Mouse (Mus musculus): Measurements from ENCODE around the gene Polk. TPM values are rescaled to one million over a fixed set of nuclear protein-coding genes. Genes with fewer than 3 reads are reported as not detected.

The Polk gene
- polyA plus RNA-seq, 2 experiments = 9.6 to 9.8 TPM

GRCm38 (mm10) chr13:96579104-96579503, 36.7 kb upstream of the Polk start:
- TF ChIP-seq POLR2A (IDR thresholded peaks at IDR 0.05; ENCODE audit: borderline replicate concordance, extremely low read depth, insufficient read depth, insufficient read length) = no peak
- Histone ChIP-seq H3K27ac (replicated peaks; ENCODE audit: low read depth, low read length) (no peak overlapping the region), H3K9me3 (ENCODE audit: control insufficient read depth, low read length) (no peaks in the 10 kb centered on the region), H3K4me3 (replicated peaks; ENCODE audit: low read length) (no peak overlapping the region), H3K4me1 (ENCODE audit: control insufficient read depth, insufficient read depth, low read length) (peaks cover 3% of the 10 kb centered on the region; the same call in 1 of the 2 replicates), H3K4me2 (replicated peaks; ENCODE audit: low read depth, low read length, severe bottlenecking) (no peak overlapping the region), H3K27me3 (ENCODE audit: control insufficient read depth, insufficient read depth, low read length) (no peaks in the 10 kb centered on the region), H3K9ac (ENCODE audit: low read depth, low read length, severe bottlenecking) (no peak overlapping the region), H3K36me3 (ENCODE audit: control insufficient read depth, insufficient read depth, low read length) (no peaks in the 10 kb centered on the region)
- DNase-seq (ENCODE audit: low spot score) (no peak), ATAC-seq (ENCODE audit: low FRiP score, low read depth) (no peak)
- WGBS = 82% methylated on average over 2 of the region's 2 CpGs

- WGBS = 83% methylated on average over 2 of the region's 2 CpGs
- Histone ChIP-seq H3K27me3 (ENCODE audit: control insufficient read depth, insufficient read depth, low read length) (no peaks in the 10 kb centered on the region), H3K9ac (ENCODE audit: low read depth, low read length, severe bottlenecking) (no peak overlapping the region), H3K27ac (replicated peaks; ENCODE audit: low read depth, low read length) (no peak overlapping the region), H3K9me3 (ENCODE audit: control insufficient read depth, low read length) (no peaks in the 10 kb centered on the region), H3K4me2 (replicated peaks; ENCODE audit: low read depth, low read length, severe bottlenecking) (no peak overlapping the region), H3K4me1 (ENCODE audit: control insufficient read depth, insufficient read depth, low read length) (0 out of 2 replicates have a peak, but pooled peaks cover 2% of the 10 kb centered on the region), H3K36me3 (ENCODE audit: control insufficient read depth, insufficient read depth, low read length) (peaks cover 4% of the 10 kb centered on the region; the same call in 1 of the 2 replicates), H3K4me3 (replicated peaks; ENCODE audit: low read length) (no peak overlapping the region)
- ATAC-seq (ENCODE audit: low FRiP score, low read depth) = no peak
- TF ChIP-seq POLR2A (IDR thresholded peaks at IDR 0.05; ENCODE audit: borderline replicate concordance, extremely low read depth, insufficient read depth, insufficient read length) = no peak
- peak; percentile 40 for DNase-seq (ENCODE audit: low spot score)
Observed at GRCm38 (mm10) chr13:96574170-96574569, 31.8 kb upstream of the Polk start.

GRCm38 (mm10) chr13:96571016-96571361, 28.6 kb upstream of the Polk start:
- H3K36me3 ChIP-seq (ENCODE audit: control insufficient read depth, insufficient read depth, low read length) = peaks cover 4% of the 10 kb centered on the region; the same call in 1 of the 2 replicates
- no peak for ATAC-seq (ENCODE audit: low FRiP score, low read depth)
- no peak overlapping the region for H3K4me2 ChIP-seq (replicated peaks; ENCODE audit: low read depth, low read length, severe bottlenecking)
- WGBS = 61% methylated on average over 6 of the region's 6 CpGs
- no peak overlapping the region for H3K27ac ChIP-seq (replicated peaks; ENCODE audit: low read depth, low read length)
- no peak overlapping the region for H3K4me3 ChIP-seq (replicated peaks; ENCODE audit: low read length)
- no peaks in the 10 kb centered on the region for H3K9me3 ChIP-seq (ENCODE audit: control insufficient read depth, low read length)
- no peaks in the 10 kb centered on the region for H3K27me3 ChIP-seq (ENCODE audit: control insufficient read depth, insufficient read depth, low read length)
- TF ChIP-seq POLR2A (IDR thresholded peaks at IDR 0.05; ENCODE audit: borderline replicate concordance, extremely low read depth, insufficient read depth, insufficient read length) = no peak
- H3K4me1 ChIP-seq (ENCODE audit: control insufficient read depth, insufficient read depth, low read length) = 0 out of 2 replicates have a peak, but pooled peaks cover 2% of the 10 kb centered on the region
- H3K9ac ChIP-seq (ENCODE audit: low read depth, low read length, severe bottlenecking) = no peak overlapping the region
- no peak for DNase-seq (ENCODE audit: low spot score)

- TF ChIP-seq POLR2A (IDR thresholded peaks at IDR 0.05; ENCODE audit: borderline replicate concordance, extremely low read depth, insufficient read depth, insufficient read length) = no peak
- peaks cover 4% of the 10 kb centered on the region; the same call in 1 of the 2 replicates for H3K36me3 ChIP-seq (ENCODE audit: control insufficient read depth, insufficient read depth, low read length)
- 70% methylated on average over 10 of the region's 10 CpGs for WGBS
Observed at GRCm38 (mm10) chr13:96570313-96571015, 28.1 kb upstream of the Polk start.

GRCm38 (mm10) chr13:96567977-96568376, 25.6 kb upstream of the Polk start:
- no peak overlapping the region for H3K9ac ChIP-seq (ENCODE audit: low read depth, low read length, severe bottlenecking)
- no peaks in the 10 kb centered on the region for H3K9me3 ChIP-seq (ENCODE audit: control insufficient read depth, low read length)
- ATAC-seq (ENCODE audit: low FRiP score, low read depth) = no peak
- no peak overlapping the region for H3K4me3 ChIP-seq (replicated peaks; ENCODE audit: low read length)
- H3K27me3 ChIP-seq (ENCODE audit: control insufficient read depth, insufficient read depth, low read length) = no peaks in the 10 kb centered on the region
- WGBS = 85% methylated on average over 6 of the region's 6 CpGs
- H3K4me2 ChIP-seq (replicated peaks; ENCODE audit: low read depth, low read length, severe bottlenecking) = no peak overlapping the region
- H3K36me3 ChIP-seq (ENCODE audit: control insufficient read depth, insufficient read depth, low read length) = peaks cover 3% of the 10 kb centered on the region; the same call in 1 of the 2 replicates
- 0 out of 2 replicates have a peak, but pooled peaks cover 2% of the 10 kb centered on the region for H3K4me1 ChIP-seq (ENCODE audit: control insufficient read depth, insufficient read depth, low read length)
- TF ChIP-seq POLR2A (IDR thresholded peaks at IDR 0.05; ENCODE audit: borderline replicate concordance, extremely low read depth, insufficient read depth, insufficient read length) = no peak
- DNase-seq (ENCODE audit: low spot score) = no peak
- no peak overlapping the region for H3K27ac ChIP-seq (replicated peaks; ENCODE audit: low read depth, low read length)

More at GRCm38 (mm10) chr13:96570313-96571015, 28.1 kb upstream of the Polk start:
- Histone ChIP-seq H3K9me3 (ENCODE audit: control insufficient read depth, low read length) (no peaks in the 10 kb centered on the region), H3K4me1 (ENCODE audit: control insufficient read depth, insufficient read depth, low read length) (0 out of 2 replicates have a peak, but pooled peaks cover 2% of the 10 kb centered on the region), H3K27ac (replicated peaks; ENCODE audit: low read depth, low read length) (no peak overlapping the region), H3K9ac (ENCODE audit: low read depth, low read length, severe bottlenecking) (no peak overlapping the region), H3K27me3 (ENCODE audit: control insufficient read depth, insufficient read depth, low read length) (no peaks in the 10 kb centered on the region), H3K4me2 (replicated peaks; ENCODE audit: low read depth, low read length, severe bottlenecking) (no peak overlapping the region), H3K4me3 (replicated peaks; ENCODE audit: low read length) (no peak overlapping the region)
- ATAC-seq (ENCODE audit: low FRiP score, low read depth) (no peak), DNase-seq (ENCODE audit: low spot score) (no peak)
